16 mouse cellular contexts compared by ENCODE assay signal in genomic region chr17:79761841-79762240, GRCm38 (mm10).
"Had no signal": no experiment of that assay in that cellular context is flagged by ENCODE, and none has a peak within 500 bp of the region (broad histone marks: within the 10 kb centered on the region; RNA-seq: fewer than 3 reads in every experiment).

No protein-coding gene starts in this region.

- H3K9me3 ChIP-seq: liver, embryonic 13.5 days; liver, embryonic 15.5 days; midbrain, embryonic 13.5 days; midbrain, embryonic 15.5 days; neural tube, embryonic 12.5 days; stomach, embryonic 15.5 days had no signal

- H3K27ac ChIP-seq: liver, embryonic 13.5 days; liver, embryonic 15.5 days; macrophage; midbrain, embryonic 13.5 days; midbrain, embryonic 15.5 days; neural tube, embryonic 12.5 days; stomach, embryonic 15.5 days; stomach, postnatal 0 days had no signal

- H3K4me3 ChIP-seq: liver, embryonic 13.5 days; liver, embryonic 15.5 days; megakaryocyte, embryonic 14.5 days; midbrain, embryonic 13.5 days; midbrain, embryonic 15.5 days; neural tube, embryonic 12.5 days; stomach, embryonic 15.5 days had no signal

- H3K36me3 ChIP-seq: liver, embryonic 13.5 days; liver, embryonic 15.5 days; midbrain, embryonic 13.5 days; midbrain, embryonic 15.5 days; neural tube, embryonic 12.5 days; stomach, embryonic 15.5 days had no signal

- H3K9ac ChIP-seq: liver, embryonic 13.5 days; liver, embryonic 15.5 days; liver, postnatal 0 days; lung, embryonic 14.5 days; midbrain, embryonic 13.5 days; midbrain, embryonic 15.5 days; neural tube, embryonic 12.5 days; stomach, embryonic 15.5 days had no signal

- DNase-seq: liver, embryonic 13.5 days; liver, postnatal 0 days; lung, embryonic 14.5 days; right cerebral cortex, postnatal 14 days; thymus, adult 2 months; thymus, postnatal 25 days; thymus, postnatal 4 days had no signal

- H3K4me2 ChIP-seq: liver, embryonic 13.5 days; liver, embryonic 15.5 days; lung, embryonic 14.5 days; midbrain, embryonic 11.5 days; midbrain, embryonic 13.5 days; midbrain, embryonic 15.5 days; neural tube, embryonic 12.5 days; stomach, embryonic 15.5 days had no signal

- H3K27me3 ChIP-seq: liver, embryonic 13.5 days; liver, embryonic 15.5 days; megakaryocyte, embryonic 14.5 days; midbrain, embryonic 13.5 days; midbrain, embryonic 15.5 days; neural tube, embryonic 12.5 days; stomach, embryonic 15.5 days had no signal

- ATAC-seq: liver, postnatal 0 days; midbrain, embryonic 13.5 days; midbrain, embryonic 15.5 days had no signal

- H3K4me1 ChIP-seq: liver, embryonic 13.5 days; liver, embryonic 15.5 days; megakaryocyte, embryonic 14.5 days; midbrain, embryonic 13.5 days; midbrain, embryonic 15.5 days; neural tube, embryonic 12.5 days; stomach, embryonic 15.5 days had no signal
